Mouse (Mus musculus): ENCODE data around the gene Spats2l.

- TF ChIP-seq CTCF (IDR thresholded peaks at IDR 0.05; ENCODE audit: control insufficient read depth, insufficient read depth, low read length): no peak
- TF ChIP-seq POLR2A (IDR thresholded peaks at IDR 0.05; ENCODE audit: borderline replicate concordance, control insufficient read depth, low read depth, low read length): no peak
These were observed 137.6 kb downstream of the Spats2l start for GRCm38 (mm10) chr1:57911561-57911960.

Measured in bone marrow, adult 2 months (tissue).